Mouse (Mus musculus): Measurements from ENCODE around the gene Ppt2. TPM values are rescaled to one million over a fixed set of nuclear protein-coding genes. Genes with fewer than 3 reads are reported as not detected.

The Ppt2 gene
- polyA plus RNA-seq (2015; fragmentation: Nextera tagmentation; extraction: Ambion mirVana) = 24.8 and 24.9 TPM in 2 replicates

GRCm38 (mm10) chr17:34627943-34628643 lies at the start of gene Ppt2:
Gene Ppt2 (minus strand): TSS chr17:34628510.

GRCm38 (mm10) chr17:34670235-34670634 lies 41.9 kb upstream of the Ppt2 start, which contains the start of gene Tnxb:
Gene Tnxb (plus strand): TSS chr17:34670535.

GRCm38 (mm10) chr17:34646906-34647787 lies 18.8 kb upstream of the Ppt2 start, which contains the start of gene Atf6b:
Gene Atf6b (plus strand): TSS chr17:34647146.

GRCm38 (mm10) chr17:34644608-34645007 lies 16.3 kb upstream of the Ppt2 start, which contains the start of gene Fkbpl:
Gene Fkbpl (plus strand): TSS chr17:34644764.

GRCm38 (mm10) chr17:34629221-34629751 lies 976 bp upstream of the Ppt2 start, which contains the start of gene Prrt1:
Gene Prrt1 (plus strand): TSS chr17:34629533.

GRCm38 (mm10) chr17:34615871-34616270 lies 12.4 kb downstream of the Ppt2 start, which contains the start of gene Egfl8:
Gene Egfl8 (minus strand): TSS chr17:34615971.

GRCm38 (mm10) chr17:34604061-34604508 lies 24.2 kb downstream of the Ppt2 start, which contains the start of gene Agpat1:
Gene Agpat1 (plus strand): TSS chr17:34604262.

GRCm38 (mm10) chr17:34603375-34604060 lies 24.8 kb downstream of the Ppt2 start, which contains the start of gene Rnf5:
Gene Rnf5 (minus strand): TSS chr17:34603690.

GRCm38 (mm10) chr17:34597566-34598095 lies 30.7 kb downstream of the Ppt2 start, which contains the start of gene Ager:
Gene Ager (plus strand): TSS chr17:34597862.

GRCm38 (mm10) chr17:34591029-34591993 lies 37.0 kb downstream of the Ppt2 start, which contains the start of gene Pbx2:
Gene Pbx2 (plus strand): TSS chr17:34591266.

GRCm38 (mm10) chr17:34589681-34590101 lies 38.6 kb downstream of the Ppt2 start, which contains the start of gene Gpsm3:
Gene Gpsm3 (plus strand): TSS chr17:34589806.

Other genes starting within 250 kb of the Ppt2 start
- 0.42 and 0.47 TPM in 2 replicates for gene BC051142, start 229.7 kb downstream of the Ppt2 start, polyA plus RNA-seq (2015; fragmentation: Nextera tagmentation; extraction: Ambion mirVana)
- gene Btnl4, start 151.2 kb downstream of the Ppt2 start, polyA plus RNA-seq (2015; fragmentation: Nextera tagmentation; extraction: Ambion mirVana) = not detected in 2 replicates
- not detected in 2 replicates for gene Btnl6, start 111.2 kb downstream of the Ppt2 start, polyA plus RNA-seq (2015; fragmentation: Nextera tagmentation; extraction: Ambion mirVana)
- gene Notch4, start 64.2 kb downstream of the Ppt2 start, polyA plus RNA-seq (2015; fragmentation: Nextera tagmentation; extraction: Ambion mirVana) = 3.1 and 3.6 TPM in 2 replicates
- 11.3 and 21.2 TPM in 2 replicates for gene Gpsm3, start 38.7 kb downstream of the Ppt2 start, polyA plus RNA-seq (2015; fragmentation: Nextera tagmentation; extraction: Ambion mirVana)
- 4.4 and 4.6 TPM in 2 replicates for gene Pbx2, start 37.2 kb downstream of the Ppt2 start, polyA plus RNA-seq (2015; fragmentation: Nextera tagmentation; extraction: Ambion mirVana)
- 3.3 TPM in 2 replicates for gene Ager, start 30.6 kb downstream of the Ppt2 start, polyA plus RNA-seq (2015; fragmentation: Nextera tagmentation; extraction: Ambion mirVana)
- gene Rnf5, start 24.8 kb downstream of the Ppt2 start, polyA plus RNA-seq (2015; fragmentation: Nextera tagmentation; extraction: Ambion mirVana) = 60.2 and 63.2 TPM in 2 replicates
- 38.4 and 38.6 TPM in 2 replicates for gene Agpat1, start 24.2 kb downstream of the Ppt2 start, polyA plus RNA-seq (2015; fragmentation: Nextera tagmentation; extraction: Ambion mirVana)
- 3.3 and 4.4 TPM in 2 replicates for gene Egfl8, start 12.5 kb downstream of the Ppt2 start, polyA plus RNA-seq (2015; fragmentation: Nextera tagmentation; extraction: Ambion mirVana)
- gene Prrt1, start 1.0 kb upstream of the Ppt2 start, polyA plus RNA-seq (2015; fragmentation: Nextera tagmentation; extraction: Ambion mirVana) = 1.0 and 1.1 TPM in 2 replicates
- 10.7 and 11.7 TPM in 2 replicates for gene Fkbpl, start 16.3 kb upstream of the Ppt2 start, polyA plus RNA-seq (2015; fragmentation: Nextera tagmentation; extraction: Ambion mirVana)
- gene Atf6b, start 18.6 kb upstream of the Ppt2 start, polyA plus RNA-seq (2015; fragmentation: Nextera tagmentation; extraction: Ambion mirVana) = 42.0 and 42.9 TPM in 2 replicates
- 5.9 and 6.1 TPM in 2 replicates for gene Tnxb, start 42.0 kb upstream of the Ppt2 start, polyA plus RNA-seq (2015; fragmentation: Nextera tagmentation; extraction: Ambion mirVana)
- 6.9 and 10.8 TPM in 2 replicates for gene C4b, start 115.4 kb upstream of the Ppt2 start, polyA plus RNA-seq (2015; fragmentation: Nextera tagmentation; extraction: Ambion mirVana)
- gene Cyp21a1, start 176.1 kb upstream of the Ppt2 start, polyA plus RNA-seq (2015; fragmentation: Nextera tagmentation; extraction: Ambion mirVana) = not detected in 2 replicates
- 22.1 and 24.9 TPM in 2 replicates for gene Stk19, start 208.4 kb upstream of the Ppt2 start, polyA plus RNA-seq (2015; fragmentation: Nextera tagmentation; extraction: Ambion mirVana)
- gene Dxo, start 208.5 kb upstream of the Ppt2 start, polyA plus RNA-seq (2015; fragmentation: Nextera tagmentation; extraction: Ambion mirVana) = 25.1 and 25.6 TPM in 2 replicates
- 25.2 and 29.7 TPM in 2 replicates for gene Skiv2l, start 221.7 kb upstream of the Ppt2 start, polyA plus RNA-seq (2015; fragmentation: Nextera tagmentation; extraction: Ambion mirVana)
- 50.7 and 59.0 TPM in 2 replicates for gene Nelfe, start 221.9 kb upstream of the Ppt2 start, polyA plus RNA-seq (2015; fragmentation: Nextera tagmentation; extraction: Ambion mirVana)
- gene Cfb, start 234.0 kb upstream of the Ppt2 start, polyA plus RNA-seq (2015; fragmentation: Nextera tagmentation; extraction: Ambion mirVana) = 15.6 and 19.3 TPM in 2 replicates